Mouse (Mus musculus) hindbrain, embryonic 13.5 days (tissue): ENCODE measurements around the gene Tes3-ps. TPM values are rescaled to one million over a fixed set of nuclear protein-coding genes. Genes with fewer than 3 reads are reported as not detected.
A peak's percentile ranks its signal among the peaks of the same experiment; 100 is the strongest.

Experiments used
- ATAC-seq: fragments of 200-750 bp; cut with Nextera tagmentation; 2 replicates; pipeline ENCODE4 v1.8.0; 2017; ENCODE audit warnings: moderate TSS enrichment; ENCODE audit not compliant: low FRiP score
- H3K27ac ChIP-seq: fragments of 300-500 bp; sonication (generic); 2 replicates; pipeline ENCODE4 v1.5.1; 2015; ENCODE audit warnings: inconsistent platforms, mild to moderate bottlenecking, moderate library complexity
- H3K27me3 ChIP-seq: fragments of 300-500 bp; sonication (generic); 2 replicates; pipeline ENCODE4 v1.6.1; 2015; ENCODE audit warnings: mild to moderate bottlenecking, inconsistent platforms
- H3K36me3 ChIP-seq: fragments of 300-500 bp; sonication (generic); 2 replicates; pipeline ENCODE4 v1.6.1; 2015; ENCODE audit warnings: mild to moderate bottlenecking, inconsistent platforms
- H3K4me1 ChIP-seq: fragments of 300-500 bp; sonication (generic); replicated peaks from 2 replicates; pipeline ENCODE4 v1.6.1; 2015; ENCODE audit warnings: inconsistent platforms
- H3K4me2 ChIP-seq: fragments of 300-500 bp; sonication (generic); 2 replicates; pipeline ENCODE4 v1.6.1; 2015; ENCODE audit warnings: inconsistent platforms, mild to moderate bottlenecking, moderate library complexity
- H3K4me3 ChIP-seq: fragments of 300-500 bp; sonication (generic); 2 replicates; pipeline ENCODE4 v1.5.1; 2015; ENCODE audit warnings: mild to moderate bottlenecking, inconsistent platforms
- H3K9ac ChIP-seq: fragments of 300-500 bp; sonication (generic); 2 replicates; pipeline ENCODE4 v1.6.1; 2015; ENCODE audit warnings: mild to moderate bottlenecking, inconsistent platforms
- H3K9me3 ChIP-seq: fragments of 300-500 bp; sonication (generic); 2 replicates; pipeline ENCODE4 v1.6.1; 2016; ENCODE audit warnings: inconsistent platforms
- whole genome bisulfite sequencing: fragments of 180-500 bp; shearing (Covaris S2); methylation state at CpG from one replicate; pipeline ENCODE4 v1.1.7; 2015; 5-methylcytosine and 5-hydroxymethylcytosine counted together
- polyA plus RNA-seq: library from polyadenylated mRNA; unstranded; fragments of >200 nt; fragmentation: Nextera tagmentation; extraction: Ambion mirVana; gene quantifications from 2 replicates; pipeline ENCODE4 v1.2.1, GENCODE M21; 2015

Tes3-ps gene
- 0.45 and 0.60 TPM in 2 replicates for polyA plus RNA-seq

GRCm38 (mm10) chr13:49492376-49493368, at the start of gene Tes3-ps:
Gene Tes3-ps, plus strand, starts transcription at chr13:49493318.
- ATAC-seq = no peak
- no peak within 1 kb of the TSS for H3K4me2 ChIP-seq
- no peak within 1 kb of the TSS for H3K27ac ChIP-seq
- H3K27me3 ChIP-seq = no peaks in the 10 kb centered on the region
- 79% methylated on average over 6 of the region's 6 CpGs for WGBS
- no peak within 1 kb of the TSS for H3K4me3 ChIP-seq
- H3K9me3 ChIP-seq = no peaks in the 10 kb centered on the region
- H3K36me3 ChIP-seq = no peaks in the 10 kb centered on the region
- H3K9ac ChIP-seq = no peak within 1 kb of the TSS
- H3K4me1 ChIP-seq = no peaks in the 10 kb centered on the region

GRCm38 (mm10) chr13:49444451-49444850, 48.7 kb upstream of the Tes3-ps start:
- no peaks in the 10 kb centered on the region for H3K27me3 ChIP-seq
- no peak for ATAC-seq
- H3K4me2 ChIP-seq = no peak overlapping the region
- peaks cover 49% of the 10 kb centered on the region for H3K36me3 ChIP-seq
- no peak overlapping the region for H3K27ac ChIP-seq
- H3K9ac ChIP-seq = no peak overlapping the region
- no peaks in the 10 kb centered on the region for H3K4me1 ChIP-seq
- H3K9me3 ChIP-seq = no peaks in the 10 kb centered on the region
- 96% methylated on average over 6 of the region's 6 CpGs for WGBS
- no peak overlapping the region for H3K4me3 ChIP-seq

GRCm38 (mm10) chr13:49449318-49449749, 43.8 kb upstream of the Tes3-ps start:
- H3K9me3 ChIP-seq = no peaks in the 10 kb centered on the region
- ATAC-seq = peak; percentile 85
- H3K27ac ChIP-seq = no peak overlapping the region
- no peak overlapping the region for H3K9ac ChIP-seq
- peaks cover 59% of the 10 kb centered on the region for H3K36me3 ChIP-seq
- 48% methylated on average over 5 of the region's 5 CpGs for WGBS
- no peaks in the 10 kb centered on the region for H3K4me1 ChIP-seq
- no peaks in the 10 kb centered on the region for H3K27me3 ChIP-seq
- no peak overlapping the region for H3K4me2 ChIP-seq
- no peak overlapping the region for H3K4me3 ChIP-seq

GRCm38 (mm10) chr13:49460276-49460675, 32.8 kb upstream of the Tes3-ps start:
- H3K9me3 ChIP-seq = no peaks in the 10 kb centered on the region
- no peak overlapping the region; the same call in 1 of the 2 replicates for H3K27ac ChIP-seq
- no peaks in the 10 kb centered on the region for H3K27me3 ChIP-seq
- WGBS = 92% methylated on average over 4 of the region's 4 CpGs
- no peak overlapping the region for H3K4me2 ChIP-seq
- no peaks in the 10 kb centered on the region for H3K4me1 ChIP-seq
- H3K36me3 ChIP-seq = peaks cover 69% of the 10 kb centered on the region
- ATAC-seq = no peak
- H3K4me3 ChIP-seq = no peak overlapping the region
- H3K9ac ChIP-seq = no peak overlapping the region

- no peak overlapping the region for H3K27ac ChIP-seq
- H3K4me2 ChIP-seq = no peak overlapping the region
- H3K9ac ChIP-seq = no peak overlapping the region
- H3K36me3 ChIP-seq = peaks cover 73% of the 10 kb centered on the region
- H3K4me3 ChIP-seq = no peak overlapping the region
- no peaks in the 10 kb centered on the region for H3K27me3 ChIP-seq
- no peaks in the 10 kb centered on the region for H3K9me3 ChIP-seq
- 81% methylated on average over 5 of the region's 5 CpGs for WGBS
- no peak for ATAC-seq
- H3K4me1 ChIP-seq = no peaks in the 10 kb centered on the region
Observed at GRCm38 (mm10) chr13:49460692-49461414, 32.3 kb upstream of the Tes3-ps start.

GRCm38 (mm10) chr13:49461458-49462132, 31.5 kb upstream of the Tes3-ps start:
- no peak overlapping the region for H3K4me3 ChIP-seq
- no peak for ATAC-seq
- H3K4me1 ChIP-seq = no peaks in the 10 kb centered on the region
- H3K9me3 ChIP-seq = no peaks in the 10 kb centered on the region
- H3K36me3 ChIP-seq = peaks cover 73% of the 10 kb centered on the region
- 76% methylated on average over 15 of the region's 15 CpGs for WGBS
- H3K27ac ChIP-seq = no peak overlapping the region
- no peak overlapping the region for H3K4me2 ChIP-seq
- no peak overlapping the region for H3K9ac ChIP-seq
- no peaks in the 10 kb centered on the region for H3K27me3 ChIP-seq

- Histone ChIP-seq H3K9me3 (no peaks in the 10 kb centered on the region), H3K36me3 (peaks cover 69% of the 10 kb centered on the region), H3K4me3 (no peak overlapping the region), H3K4me1 (no peaks in the 10 kb centered on the region; the same call in 1 of the 2 replicates), H3K27ac (no peak overlapping the region), H3K4me2 (no peak overlapping the region), H3K9ac (no peak overlapping the region), H3K27me3 (no peaks in the 10 kb centered on the region)
- 99% methylated on average over 2 of the region's 2 CpGs for WGBS
- no peak for ATAC-seq
Observed at GRCm38 (mm10) chr13:49462921-49463320, 30.2 kb upstream of the Tes3-ps start.

GRCm38 (mm10) chr13:49465875-49466274, 27.2 kb upstream of the Tes3-ps start:
- WGBS = 95% methylated on average over 4 of the region's 4 CpGs

GRCm38 (mm10) chr13:49466393-49467075, 26.6 kb upstream of the Tes3-ps start:
- Histone ChIP-seq H3K4me2 (no peak overlapping the region), H3K4me1 (no peaks in the 10 kb centered on the region; the same call in 1 of the 2 replicates), H3K9me3 (no peaks in the 10 kb centered on the region), H3K36me3 (peaks cover 41% of the 10 kb centered on the region), H3K4me3 (no peak overlapping the region), H3K27ac (peak overlapping the region; percentile 44; the same call in 1 of the 2 replicates), H3K9ac (no peak overlapping the region), H3K27me3 (no peaks in the 10 kb centered on the region)
- 79% methylated on average over 11 of the region's 11 CpGs for WGBS
- ATAC-seq = no peak

More at GRCm38 (mm10) chr13:49465875-49466274, 27.2 kb upstream of the Tes3-ps start:
- Histone ChIP-seq H3K9ac (no peak overlapping the region), H3K27me3 (no peaks in the 10 kb centered on the region), H3K36me3 (peaks cover 47% of the 10 kb centered on the region), H3K4me2 (no peak overlapping the region), H3K4me3 (no peak overlapping the region), H3K9me3 (no peaks in the 10 kb centered on the region), H3K4me1 (no peaks in the 10 kb centered on the region; the same call in 1 of the 2 replicates), H3K27ac (no peak overlapping the region)
- ATAC-seq = no peak

GRCm38 (mm10) chr13:49467585-49467984, 25.5 kb upstream of the Tes3-ps start:
- no peak overlapping the region for H3K4me3 ChIP-seq
- no peaks in the 10 kb centered on the region for H3K27me3 ChIP-seq
- H3K4me1 ChIP-seq = no peaks in the 10 kb centered on the region; the same call in 1 of the 2 replicates
- no peaks in the 10 kb centered on the region for H3K9me3 ChIP-seq
- ATAC-seq = no peak
- no peak overlapping the region for H3K9ac ChIP-seq
- H3K27ac ChIP-seq = no peak overlapping the region
- peaks cover 30% of the 10 kb centered on the region for H3K36me3 ChIP-seq
- H3K4me2 ChIP-seq = no peak overlapping the region
- 75% methylated on average over 2 of the region's 2 CpGs for WGBS

- Histone ChIP-seq H3K9ac (no peak overlapping the region), H3K4me1 (no peaks in the 10 kb centered on the region; the same call in 1 of the 2 replicates), H3K9me3 (no peaks in the 10 kb centered on the region), H3K4me2 (no peak overlapping the region), H3K27ac (no peak overlapping the region), H3K4me3 (no peak overlapping the region), H3K27me3 (no peaks in the 10 kb centered on the region), H3K36me3 (peaks cover 19% of the 10 kb centered on the region)
- WGBS = 94% methylated on average over 5 of the region's 5 CpGs
- no peak for ATAC-seq
Observed at GRCm38 (mm10) chr13:49469002-49469401, 24.1 kb upstream of the Tes3-ps start.
